Mouse (Mus musculus): ENCODE data around the gene Rab26.

The Rab26 gene

DNA sequence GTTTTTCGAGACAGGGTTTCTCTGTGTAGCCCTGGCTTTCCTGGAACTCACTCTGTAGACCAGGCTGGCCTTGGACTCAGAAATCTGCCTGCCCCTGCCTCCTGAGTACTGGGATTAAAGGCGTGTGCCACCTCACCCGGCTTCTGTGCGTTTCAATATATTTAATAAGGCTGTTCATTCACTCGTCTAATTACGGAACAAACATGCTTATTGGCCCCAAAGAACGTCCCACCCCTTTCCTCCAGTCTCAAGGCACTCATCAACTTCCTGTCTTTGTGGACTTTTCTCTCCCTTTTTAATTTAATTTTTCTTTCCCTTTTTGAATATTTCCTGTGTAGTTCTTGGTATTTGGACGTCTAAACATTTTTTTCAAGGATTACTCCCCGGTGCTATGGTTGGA lies 14.4 kb upstream of the Rab26 start:
- DNase-seq (ENCODE audit: low spot score in 2 of 2), result peak in 1 of 2 experiments; percentile 46

DNA sequence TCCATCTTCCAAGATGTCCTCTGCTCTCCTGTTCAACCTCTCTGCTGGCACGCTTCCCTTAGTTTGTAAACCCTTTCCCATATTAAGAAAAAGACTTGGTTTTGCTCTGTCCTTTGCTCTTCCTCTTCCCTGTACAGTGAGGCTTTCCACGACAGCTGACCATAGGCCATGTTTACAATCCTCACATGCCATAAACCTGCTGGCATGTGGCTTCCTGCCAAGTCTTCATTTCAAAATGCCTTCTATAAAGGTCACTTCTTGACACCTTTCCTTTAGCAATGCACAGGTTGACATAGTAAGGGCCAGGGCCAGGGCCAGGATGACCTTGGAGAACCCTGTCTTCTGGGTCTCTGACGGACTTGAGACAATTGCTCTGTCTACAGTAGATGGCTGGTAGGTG lies 12.2 kb upstream of the Rab26 start:
- no peak for DNase-seq (ENCODE audit: low spot score in 2 of 2)

- DNase-seq (ENCODE audit: low spot score in 2 of 2), result no peak
These were observed 11.2 kb upstream of the Rab26 start for GRCm38 (mm10) chr17:24545247-24545646.

- no peak for DNase-seq (ENCODE audit: low spot score in 2 of 2)
These were observed 10.6 kb upstream of the Rab26 start for GRCm38 (mm10) chr17:24544613-24545012.

- DNase-seq (ENCODE audit: low spot score in 2 of 2), result peak; percentile 35 to 70
These were observed 6.4 kb upstream of the Rab26 start for GRCm38 (mm10) chr17:24540375-24540774.

GRCm38 (mm10) chr17:24538950-24539349 lies 4.9 kb upstream of the Rab26 start:
- DNase-seq (ENCODE audit: low spot score in 2 of 2), result peak; percentile 43 to 73

- DNase-seq (ENCODE audit: low spot score in 2 of 2), result no peak
These were observed 3.5 kb upstream of the Rab26 start for GRCm38 (mm10) chr17:24537536-24537935.

DNA sequence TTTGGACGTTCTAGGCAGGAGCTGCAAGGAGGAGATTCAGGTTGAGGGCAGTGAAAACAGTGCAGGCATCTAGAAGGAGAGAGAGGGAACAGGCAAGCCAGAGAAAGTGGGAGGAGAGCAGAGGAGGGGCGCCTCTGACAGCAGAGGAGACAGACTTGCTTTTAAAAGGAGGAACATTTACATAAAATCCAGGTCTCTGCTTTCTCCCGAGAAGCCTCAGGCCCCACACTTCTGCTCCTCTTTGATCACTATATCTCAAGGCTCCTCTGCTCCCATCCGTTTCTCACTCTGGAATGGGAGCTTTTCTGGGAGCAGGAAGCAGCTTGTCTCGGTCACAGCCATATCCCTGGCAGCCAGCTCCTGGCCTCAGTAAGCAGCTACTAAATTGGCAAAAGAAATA lies 1.3 kb upstream of the Rab26 start:
- DNase-seq (ENCODE audit: low spot score in 2 of 2), result no peak

DNA sequence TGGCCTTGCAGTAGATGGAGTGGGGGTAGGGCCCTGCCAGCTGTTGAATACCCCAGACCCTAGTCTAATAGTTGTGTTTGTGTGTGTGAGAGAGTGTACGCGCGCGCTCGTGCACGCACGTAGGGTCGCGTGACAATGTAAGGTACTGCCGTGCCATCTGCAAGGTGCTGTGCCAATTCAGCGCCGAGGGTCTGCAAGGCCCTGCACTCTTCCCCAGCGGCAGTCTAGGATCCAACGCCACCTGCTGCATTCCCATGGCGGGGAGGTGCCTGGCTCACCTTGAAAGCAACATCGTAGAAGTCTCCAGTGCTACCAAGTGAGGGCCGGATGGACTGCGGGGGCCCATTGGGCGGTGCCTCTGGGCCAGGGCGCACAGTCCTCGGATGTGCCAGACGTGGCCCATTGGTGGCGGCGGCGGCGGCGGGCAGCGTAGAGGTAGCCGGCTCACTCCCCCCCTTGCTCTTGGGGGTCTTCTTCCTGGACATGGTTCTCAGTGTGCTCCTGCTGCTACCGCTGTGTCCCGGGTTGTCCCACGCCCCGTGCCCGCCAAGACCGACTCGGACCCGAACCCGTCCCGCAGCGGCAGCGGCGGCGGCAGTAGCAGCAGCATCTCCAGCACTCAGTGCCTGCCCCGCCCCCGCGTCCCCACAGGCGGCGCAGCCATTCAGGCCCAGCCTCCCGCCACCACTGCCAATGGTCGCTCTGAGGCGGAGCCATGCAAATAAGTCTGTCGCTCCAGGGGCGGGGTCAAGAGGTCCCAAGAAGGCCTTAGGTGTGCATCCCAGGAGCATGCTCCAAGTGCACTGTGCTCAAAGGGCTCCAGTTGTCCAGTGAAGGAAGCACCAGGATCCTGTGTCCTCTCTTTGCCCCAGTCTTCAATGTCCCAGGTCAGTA lies 664 bp downstream of the Rab26 start:
- peak; percentile 71 to 91 for DNase-seq (ENCODE audit: low spot score in 2 of 2)

GRCm38 (mm10) chr17:24532045-24532444 lies 2.0 kb downstream of the Rab26 start:
- DNase-seq (ENCODE audit: low spot score in 2 of 2), result no peak

GRCm38 (mm10) chr17:24531064-24531463 lies 2.9 kb downstream of the Rab26 start:
- no peak for DNase-seq (ENCODE audit: low spot score in 2 of 2)

- no peak for DNase-seq (ENCODE audit: low spot score in 2 of 2)
These were observed 3.5 kb downstream of the Rab26 start for GRCm38 (mm10) chr17:24530361-24531050.

DNA sequence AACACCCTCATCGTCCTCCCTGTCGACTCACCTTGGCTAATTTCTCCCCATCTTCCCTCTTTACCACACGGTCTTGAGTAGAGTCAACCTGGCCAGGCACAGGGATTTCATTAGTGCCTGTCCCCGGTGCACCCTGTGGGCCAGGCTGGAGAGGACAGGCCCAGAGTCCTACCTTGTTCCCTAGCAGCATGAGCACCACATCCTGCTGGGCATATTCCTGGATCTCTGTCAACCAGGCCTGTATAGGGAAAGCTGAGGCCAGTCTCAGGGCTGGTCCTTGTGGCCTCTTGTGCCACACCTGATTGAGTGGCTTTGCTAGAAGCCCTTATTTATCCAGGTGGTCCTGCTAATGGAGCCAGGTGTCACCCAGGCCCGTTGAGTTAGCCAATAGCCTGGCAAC lies 4.1 kb downstream of the Rab26 start:
- DNase-seq (ENCODE audit: low spot score in 2 of 2), result no peak

DNA sequence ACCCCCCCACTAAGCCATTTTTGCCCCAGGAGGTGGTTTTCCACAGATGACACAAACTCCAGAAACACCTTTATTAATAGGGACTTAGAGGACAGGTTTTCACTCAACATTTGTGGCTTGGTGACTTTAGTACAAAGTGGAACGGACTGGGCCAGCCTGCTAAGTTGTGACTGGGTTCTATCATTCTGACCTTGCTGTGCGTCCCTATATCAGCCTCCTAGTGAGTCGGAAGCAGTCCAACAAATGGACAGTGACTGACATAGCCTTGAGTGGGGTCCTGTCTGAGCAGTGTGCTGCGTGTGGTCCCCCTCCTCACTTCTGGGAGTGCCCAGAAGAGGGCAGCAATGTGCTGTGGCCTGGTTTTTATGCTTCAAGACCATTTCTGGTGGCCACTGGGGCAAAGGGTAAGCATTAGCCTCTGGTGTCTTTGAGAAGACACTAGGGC lies 5.0 kb downstream of the Rab26 start:
- DNase-seq (ENCODE audit: low spot score in 2 of 2), result peak; percentile 58 to 72

GRCm38 (mm10) chr17:24528560-24528918 lies 5.5 kb downstream of the Rab26 start:
- DNase-seq (ENCODE audit: low spot score in 2 of 2), result no peak

DNA sequence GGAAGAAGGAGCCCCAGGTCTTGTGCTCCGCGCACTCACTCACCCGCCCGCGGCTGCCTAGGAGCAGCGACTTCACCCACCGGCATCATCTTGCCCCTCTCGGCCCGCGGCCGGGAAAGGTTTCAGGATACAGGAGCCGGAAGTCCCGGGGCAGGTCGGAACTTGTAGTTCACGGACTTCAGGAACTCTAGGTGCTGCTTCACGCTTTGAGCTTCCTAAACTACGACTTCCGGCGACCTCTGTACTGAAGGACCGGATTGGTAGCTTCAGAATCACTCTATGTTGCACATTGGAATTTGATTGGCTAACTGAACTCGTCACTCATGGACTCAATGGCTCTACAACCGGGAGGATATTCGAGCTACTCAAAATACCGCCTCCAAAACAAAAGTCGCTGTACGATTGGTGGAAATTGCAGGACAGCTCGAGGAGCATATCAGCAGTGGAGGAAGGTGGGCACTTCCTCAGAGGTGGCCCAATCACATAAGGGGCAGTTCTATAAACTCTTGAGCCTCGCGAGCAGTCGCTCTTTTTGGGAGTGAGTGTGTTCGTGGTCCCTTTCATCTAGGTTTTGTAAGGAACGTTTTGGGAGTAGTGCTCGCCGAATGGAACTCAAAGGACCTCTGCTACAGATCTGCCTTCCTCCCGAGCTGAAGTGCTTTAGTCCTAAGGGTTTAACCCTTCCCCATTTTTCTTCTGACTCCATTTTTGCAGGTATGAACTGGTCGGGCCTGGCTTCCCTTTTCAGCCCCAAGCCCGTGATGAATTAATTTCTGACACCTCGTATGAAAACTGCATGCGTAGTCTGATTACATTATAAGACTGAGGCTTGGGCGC lies 6.1 kb downstream of the Rab26 start, which contains the start of gene Traf7:
Gene Traf7 (minus strand): TSS at position 216 of the 837 bp plus-strand sequence.
- DNase-seq (ENCODE audit: low spot score in 2 of 2), result peak; percentile 81 to 92

DNA sequence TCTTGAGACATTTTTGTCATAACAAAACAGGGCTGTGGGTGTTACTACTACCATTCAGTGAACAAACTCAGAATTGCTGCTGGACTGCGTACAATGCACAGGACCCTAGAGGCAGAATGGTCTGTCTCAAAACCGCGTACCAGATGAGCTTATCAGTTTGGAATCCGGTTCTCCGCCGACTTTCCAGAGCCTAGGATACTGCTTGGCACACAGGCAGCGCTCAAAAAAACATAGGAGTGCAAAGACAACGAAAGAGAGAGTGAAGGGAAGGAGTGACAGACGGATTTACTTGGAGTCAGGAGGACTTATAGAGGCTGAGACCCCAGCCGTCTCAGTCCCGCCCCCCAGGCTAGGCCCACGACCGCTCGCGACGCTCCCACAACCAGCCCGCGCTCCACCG lies 6.7 kb downstream of the Rab26 start:
- no peak for DNase-seq (ENCODE audit: low spot score in 2 of 2)

- no peak for DNase-seq (ENCODE audit: low spot score in 2 of 2)
These were observed 9.3 kb downstream of the Rab26 start for GRCm38 (mm10) chr17:24524734-24525133.

DNA sequence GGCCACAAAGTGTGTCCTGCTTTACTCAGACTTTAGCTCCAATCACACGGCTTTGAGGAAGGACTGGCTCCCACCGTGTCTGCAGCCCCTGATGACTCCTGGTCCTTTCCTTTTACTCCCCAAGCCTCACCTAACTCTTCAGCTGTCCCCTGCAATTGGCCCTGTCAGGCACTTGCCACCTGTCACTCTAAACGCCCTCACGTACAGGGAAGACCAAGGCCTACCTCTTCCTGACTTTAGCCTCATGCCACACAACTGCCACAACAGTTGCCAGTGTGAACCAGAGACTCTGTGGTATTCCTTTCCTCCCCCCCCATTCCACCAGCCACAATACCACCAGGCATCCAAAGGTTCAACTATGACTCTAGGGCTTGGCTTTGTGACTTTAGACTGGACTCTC lies 13.6 kb downstream of the Rab26 start:
- DNase-seq (ENCODE audit: low spot score in 2 of 2), result no peak

DNA sequence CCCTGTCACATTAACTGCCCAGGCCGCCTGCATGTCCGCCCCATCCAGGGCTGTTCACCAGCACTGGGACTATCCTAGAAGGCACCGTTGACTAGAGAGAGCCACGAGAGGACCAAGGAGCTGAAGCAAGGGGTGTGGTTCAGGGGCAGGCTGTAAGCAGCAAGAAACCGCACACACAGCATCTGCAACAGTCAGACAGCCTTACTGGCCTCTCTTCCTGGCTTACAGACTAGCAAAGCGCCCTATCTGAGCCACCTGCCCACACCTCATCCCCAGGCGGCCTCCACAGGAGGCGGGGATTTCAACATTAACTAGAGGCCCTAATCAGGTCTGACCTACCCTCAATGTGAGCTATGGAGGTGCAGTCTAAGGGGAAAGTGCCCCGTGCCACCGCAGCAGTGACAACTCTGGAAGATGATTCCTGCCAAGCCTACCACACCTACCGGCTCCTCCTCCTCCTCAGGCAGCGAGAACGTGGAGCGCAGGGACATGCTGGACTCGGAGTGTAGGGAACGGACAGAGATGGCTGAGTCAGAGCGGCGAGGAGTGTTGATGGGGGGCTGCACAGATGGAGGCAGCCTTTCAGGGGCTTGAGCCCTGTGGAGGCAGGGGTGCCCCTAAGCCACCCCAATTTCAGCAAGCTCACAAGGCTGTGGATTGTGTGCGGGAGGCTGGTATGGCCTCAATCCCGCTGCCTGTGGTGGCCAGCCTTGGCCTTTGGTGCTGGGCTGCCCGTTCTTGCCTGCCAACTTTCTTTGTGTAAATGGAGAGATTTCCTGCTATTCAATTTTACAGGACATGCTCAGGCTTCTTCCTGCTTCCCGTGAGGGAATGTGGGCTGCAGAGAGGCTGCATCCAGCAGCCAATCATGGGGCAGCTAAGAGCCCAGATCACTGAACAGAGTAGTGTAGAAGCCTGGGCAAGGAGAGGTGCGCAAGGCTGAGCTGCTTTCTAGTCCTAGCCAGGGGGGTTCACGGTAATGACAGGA lies 19.4 kb downstream of the Rab26 start:
- DNase-seq (ENCODE audit: low spot score in 2 of 2), result no peak

DNA sequence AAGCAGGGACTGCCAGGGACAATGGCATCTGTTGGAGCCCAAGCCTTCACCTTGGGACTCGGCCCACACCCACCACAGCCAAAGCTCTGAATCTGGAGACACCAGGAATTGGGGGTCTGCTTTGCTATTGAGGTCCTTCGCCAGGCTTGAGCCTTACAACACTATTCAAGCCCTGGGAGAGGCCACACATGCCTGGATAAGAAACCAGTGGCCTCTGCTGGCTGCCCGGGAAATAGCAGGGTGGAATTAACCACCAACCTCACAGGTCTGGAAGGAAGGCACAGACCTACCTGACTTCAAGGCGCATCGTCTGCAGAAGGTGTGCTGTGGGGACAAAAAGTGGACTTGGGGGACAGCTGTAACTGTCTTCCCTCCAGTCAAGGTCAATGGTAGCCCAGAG lies 20.4 kb downstream of the Rab26 start:
- peak in 1 of 2 experiments; percentile 62 for DNase-seq (ENCODE audit: low spot score in 2 of 2)

Measured in spleen, postnatal 10 days (tissue).